Mouse (Mus musculus) mature B cell (primary cell): ENCODE data around the gene Loxl4.

Source experiments
- in situ Hi-C: fragments of 300-500 bp; cut with MboI; formaldehyde crosslinking; loops from 2 replicates; pipeline ENCODE4 v1.14.3; 2019

Gene Loxl4

GRCm38 (mm10) chr19:42612654-42613053 is at the start of gene Loxl4:
TSS of gene Loxl4 (minus strand) at chr19:42612813.
- in situ Hi-C loops: no loop called here

GRCm38 (mm10) chr19:42661430-42662164 is 49.0 kb upstream of the Loxl4 start:
- in situ Hi-C loops: no loop called here

GRCm38 (mm10) chr19:42660244-42660565 is 47.6 kb upstream of the Loxl4 start:
- in situ Hi-C loops: no loop called here

GRCm38 (mm10) chr19:42659354-42660243 is 47.0 kb upstream of the Loxl4 start:
- in situ Hi-C loops: no loop called here

- in situ Hi-C loops: no loop called here
These were observed 46.0 kb upstream of the Loxl4 start for GRCm38 (mm10) chr19:42658435-42659135.

- in situ Hi-C loops: no loop called here
These were observed 45.2 kb upstream of the Loxl4 start for GRCm38 (mm10) chr19:42657769-42658168.

- in situ Hi-C loops: no loop called here
These were observed 44.7 kb upstream of the Loxl4 start for GRCm38 (mm10) chr19:42657306-42657705.

GRCm38 (mm10) chr19:42655006-42655405 is 42.4 kb upstream of the Loxl4 start:
- in situ Hi-C loops: no loop called here

- in situ Hi-C loops: no loop called here
These were observed 40.5 kb upstream of the Loxl4 start for GRCm38 (mm10) chr19:42653091-42653490.

- in situ Hi-C loops: no loop called here
These were observed 39.8 kb upstream of the Loxl4 start for GRCm38 (mm10) chr19:42652425-42652824.

GRCm38 (mm10) chr19:42640211-42640610 is 27.6 kb upstream of the Loxl4 start:
- in situ Hi-C loops: no loop called here

- in situ Hi-C loops: no loop called here
These were observed 26.9 kb upstream of the Loxl4 start for GRCm38 (mm10) chr19:42639544-42639943.

- in situ Hi-C loops: no loop called here
These were observed 26.2 kb upstream of the Loxl4 start for GRCm38 (mm10) chr19:42638604-42639481.

GRCm38 (mm10) chr19:42636631-42637030 is 24.0 kb upstream of the Loxl4 start:
- in situ Hi-C loops: no loop called here

- in situ Hi-C loops: no loop called here
These were observed 21.0 kb upstream of the Loxl4 start for GRCm38 (mm10) chr19:42633650-42634049.

GRCm38 (mm10) chr19:42632301-42632700 is 19.7 kb upstream of the Loxl4 start:
- in situ Hi-C loops: no loop called here

GRCm38 (mm10) chr19:42631541-42631961 is 18.9 kb upstream of the Loxl4 start:
- in situ Hi-C loops: no loop called here

GRCm38 (mm10) chr19:42628068-42628467 is 15.5 kb upstream of the Loxl4 start:
- in situ Hi-C loops: no loop called here

GRCm38 (mm10) chr19:42613647-42614225 is 1.1 kb upstream of the Loxl4 start:
- in situ Hi-C loops: no loop called here

GRCm38 (mm10) chr19:42613116-42613515 is 503 bp upstream of the Loxl4 start:
- in situ Hi-C loops: no loop called here

- in situ Hi-C loops: no loop called here
These were observed 867 bp downstream of the Loxl4 start for GRCm38 (mm10) chr19:42611746-42612145.
